Mouse (Mus musculus): Measurements from ENCODE around the gene Crygc. TPM values are rescaled to one million over a fixed set of nuclear protein-coding genes. Genes with fewer than 3 reads are reported as not detected.
A peak's percentile ranks its signal among the peaks of the same experiment; 100 is the strongest.

Crygc gene
- not detected in 2 replicates for total RNA-seq (2017)

DNA sequence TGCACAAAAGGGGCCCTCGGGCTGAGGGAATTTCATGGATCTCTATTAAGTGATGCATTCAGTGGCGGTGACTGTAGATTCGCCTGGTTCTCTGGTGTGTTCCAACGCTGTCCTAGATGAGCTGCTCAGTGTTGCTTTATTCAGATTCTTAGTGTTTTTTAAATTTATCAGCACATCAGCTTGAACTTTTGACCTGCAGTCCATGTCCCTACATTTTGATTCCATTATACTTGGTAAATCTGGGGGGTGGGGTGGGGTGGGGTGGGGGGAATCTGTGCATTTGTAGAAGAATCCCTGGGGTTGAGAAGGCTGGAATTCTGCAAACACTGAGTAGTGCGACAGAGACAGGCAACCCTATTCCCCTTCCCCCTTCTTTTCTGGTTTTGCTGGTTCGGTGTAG lies at the start of gene Crygc:
Gene Crygc, minus strand, starts transcription at position 101 of the 400 bp plus-strand sequence.
- no peak for ATAC-seq (replicated peaks; ENCODE audit: low read depth, poor library complexity, severe bottlenecking)

DNA sequence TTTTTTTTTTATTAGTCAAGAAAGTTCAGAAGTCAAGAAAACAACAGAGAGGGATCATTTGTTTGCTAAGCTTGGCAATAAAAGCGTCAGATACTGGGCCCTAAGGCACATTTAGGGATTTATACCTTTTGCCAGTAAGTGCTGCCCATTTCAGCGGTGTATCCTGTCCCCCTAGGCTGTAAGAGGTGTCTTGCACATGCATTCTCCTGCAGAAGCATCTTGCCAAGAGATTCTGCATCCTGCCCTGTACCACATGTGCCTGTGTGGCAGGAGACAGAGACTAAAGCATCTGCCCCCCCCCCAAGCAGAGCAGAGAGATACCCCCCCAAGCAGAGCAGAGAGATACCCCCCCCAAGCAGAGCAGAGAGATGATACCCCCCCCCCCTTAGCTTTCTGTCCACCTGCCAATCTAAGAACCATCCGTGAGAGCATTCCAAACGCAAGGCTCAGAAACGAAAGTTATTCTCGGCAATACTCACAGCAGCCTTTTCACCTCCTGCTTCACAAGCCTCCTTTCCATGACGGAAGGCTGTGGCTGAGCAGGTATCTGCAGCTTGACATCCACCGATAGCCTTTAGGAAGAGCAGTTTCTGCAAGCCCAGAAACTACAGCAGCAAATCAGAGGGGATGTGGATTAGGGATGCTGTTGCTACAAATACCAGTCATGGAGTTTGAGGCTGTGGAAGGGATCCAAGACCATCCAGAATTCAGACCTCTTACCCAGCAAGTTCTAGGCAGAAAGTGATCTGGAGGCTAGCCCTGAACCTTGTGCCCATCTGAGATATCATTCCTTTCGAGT lies 49.3 kb upstream of the Crygc start, which contains the start of gene D630023F18Rik:
Gene D630023F18Rik, minus strand, starts transcription at position 641 of the 799 bp plus-strand sequence.
- no peak for ATAC-seq (replicated peaks; ENCODE audit: low read depth, poor library complexity, severe bottlenecking)

DNA sequence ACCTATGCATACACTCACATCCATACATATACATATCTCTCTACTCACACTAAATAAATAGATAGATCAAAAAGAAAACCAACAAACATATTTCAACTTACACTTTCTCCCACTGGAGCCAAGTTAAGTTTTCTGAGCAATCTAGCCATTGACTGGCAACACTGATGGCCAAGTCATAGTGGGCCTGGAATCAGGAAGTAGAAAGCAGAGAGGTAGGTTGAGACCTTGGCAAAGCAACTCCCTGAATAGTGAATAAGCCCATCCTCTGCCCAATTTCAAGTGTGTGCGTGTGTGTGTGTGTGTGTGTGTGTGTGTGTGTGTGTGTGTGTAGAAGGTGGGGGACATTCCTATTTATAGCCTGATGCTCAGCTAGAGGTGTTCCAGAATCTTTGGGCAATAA lies 45.9 kb upstream of the Crygc start, which contains the start of gene Gm28845:
Gene Gm28845, minus strand, starts transcription at position 121 of the 400 bp plus-strand sequence.
- ATAC-seq (replicated peaks; ENCODE audit: low read depth, poor library complexity, severe bottlenecking), result no peak

DNA sequence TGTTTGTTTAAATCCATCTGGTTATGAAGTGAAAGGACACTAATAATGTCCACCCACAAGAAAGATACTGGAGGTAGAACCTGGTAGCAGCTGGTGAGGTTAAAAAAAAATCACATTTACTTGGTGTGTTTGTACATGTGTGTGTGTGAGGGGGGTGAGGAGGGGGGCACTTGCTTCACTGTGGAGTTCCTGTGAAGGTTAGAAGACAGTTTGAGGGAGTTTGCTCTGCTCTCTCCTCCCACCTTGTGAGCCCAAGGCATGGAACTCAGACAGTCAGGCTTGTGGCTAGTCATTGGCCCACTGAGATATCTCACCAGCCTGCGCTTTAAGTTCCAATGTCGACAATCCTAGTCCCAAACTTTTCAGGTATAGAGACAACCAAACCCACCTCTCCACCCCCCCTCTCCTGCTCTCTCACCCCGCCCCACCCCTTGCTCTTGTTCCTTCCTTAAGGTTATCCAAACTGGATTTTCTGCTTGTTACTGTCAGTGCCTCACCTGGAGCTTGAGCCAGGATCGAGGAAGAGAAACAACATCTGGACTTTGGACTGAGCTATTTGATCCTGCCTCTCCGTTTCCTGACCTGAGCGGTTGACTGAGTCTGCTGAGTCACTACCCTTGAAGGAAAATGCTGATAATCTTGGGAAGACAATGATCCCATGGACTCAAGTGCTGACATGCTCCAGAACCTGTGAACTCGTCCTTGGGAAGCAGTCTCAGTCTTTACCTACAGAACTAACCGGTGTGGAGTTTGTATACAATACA lies 44.8 kb upstream of the Crygc start:
- no peak for ATAC-seq (replicated peaks; ENCODE audit: low read depth, poor library complexity, severe bottlenecking)

DNA sequence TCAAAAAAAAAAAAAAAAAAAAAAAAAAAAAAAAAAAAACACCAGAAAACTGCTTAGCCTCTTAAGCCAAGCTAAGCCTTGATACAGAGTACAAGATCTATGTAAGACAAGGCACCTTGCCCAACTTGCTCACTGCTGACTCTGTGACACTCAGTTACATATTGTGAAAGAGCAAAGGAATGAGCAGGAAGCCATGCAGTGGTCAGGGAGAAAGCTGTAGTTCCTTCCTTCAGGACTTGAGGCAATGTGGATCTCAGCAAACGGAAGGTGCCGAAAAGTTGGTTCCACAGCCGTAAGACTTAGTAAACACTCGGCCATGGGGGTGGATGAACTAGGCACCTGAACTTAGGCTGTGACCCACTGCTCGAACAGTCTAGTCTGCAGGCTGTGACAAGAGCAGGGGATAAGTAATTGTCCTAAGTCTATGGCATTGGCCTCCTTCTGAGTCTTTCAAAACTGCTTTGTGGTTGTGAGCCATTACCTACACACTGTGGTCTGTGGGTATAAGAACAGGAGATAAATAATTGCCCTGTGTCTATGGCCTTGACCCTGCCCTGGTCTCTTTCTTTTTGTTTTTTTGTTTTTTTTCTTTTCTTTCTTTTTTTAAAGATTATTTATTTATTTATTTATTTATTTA lies 40.2 kb upstream of the Crygc start:
- peak; percentile 79 for ATAC-seq (replicated peaks; ENCODE audit: low read depth, poor library complexity, severe bottlenecking)

DNA sequence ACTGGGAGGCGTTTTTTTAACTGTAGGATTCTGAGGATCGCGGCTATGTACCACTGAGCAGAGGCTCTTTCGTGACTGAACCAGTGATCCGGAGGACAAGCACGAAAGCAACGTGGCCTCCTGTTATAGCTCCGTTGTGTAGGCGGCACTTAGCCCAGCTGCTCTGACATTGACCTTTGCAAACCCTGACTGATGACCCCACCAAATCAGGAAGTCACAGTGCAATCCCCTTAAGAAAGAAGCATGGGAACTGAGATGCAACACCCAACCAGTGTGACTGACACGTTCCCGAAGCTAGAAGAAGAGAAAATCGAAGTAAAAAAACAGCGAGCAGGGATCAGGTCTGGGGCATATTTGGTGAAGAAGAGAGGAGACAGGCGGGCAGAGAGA lies 39.3 kb upstream of the Crygc start:
- ATAC-seq (replicated peaks; ENCODE audit: low read depth, poor library complexity, severe bottlenecking), result peak; percentile 17; the same call in 1 of the 2 replicates

DNA sequence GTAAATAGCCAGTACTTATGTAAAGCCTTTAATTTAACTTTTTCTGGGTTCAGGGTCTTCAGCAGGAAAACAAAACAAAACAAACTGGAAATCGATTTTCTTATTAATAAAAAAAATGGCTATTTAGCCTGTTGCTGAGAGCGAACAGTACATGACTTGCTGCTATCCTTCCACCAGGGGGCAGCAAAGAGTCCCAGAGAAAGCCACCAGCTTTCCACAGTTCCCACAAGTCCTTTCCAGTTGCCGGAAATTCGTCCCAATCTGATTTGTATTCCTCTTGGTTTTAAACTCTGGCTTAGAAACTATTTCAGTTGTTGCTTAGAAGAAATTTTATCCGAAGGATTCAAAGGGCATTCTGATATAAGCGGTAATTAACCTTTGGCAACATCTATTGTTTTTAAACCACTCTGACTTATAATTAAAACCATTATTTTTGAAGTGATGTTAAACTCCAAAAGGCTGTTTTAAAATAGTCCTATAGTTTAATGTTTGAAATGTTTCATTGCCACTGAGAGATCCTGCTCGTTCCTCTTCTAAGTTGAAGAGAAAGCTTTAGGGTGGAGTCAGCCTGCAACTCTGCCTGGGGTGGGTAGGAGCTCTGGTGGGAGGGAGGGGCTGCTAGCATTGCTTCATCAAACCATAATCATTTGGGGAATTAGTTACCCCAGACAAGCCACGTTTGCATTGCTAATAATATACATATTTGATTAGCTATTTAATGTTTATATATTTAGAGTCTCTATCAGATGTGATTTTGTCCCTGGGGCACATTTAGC lies 38.7 kb upstream of the Crygc start:
- peak; percentile 53; the same call in 1 of the 2 replicates for ATAC-seq (replicated peaks; ENCODE audit: low read depth, poor library complexity, severe bottlenecking)

DNA sequence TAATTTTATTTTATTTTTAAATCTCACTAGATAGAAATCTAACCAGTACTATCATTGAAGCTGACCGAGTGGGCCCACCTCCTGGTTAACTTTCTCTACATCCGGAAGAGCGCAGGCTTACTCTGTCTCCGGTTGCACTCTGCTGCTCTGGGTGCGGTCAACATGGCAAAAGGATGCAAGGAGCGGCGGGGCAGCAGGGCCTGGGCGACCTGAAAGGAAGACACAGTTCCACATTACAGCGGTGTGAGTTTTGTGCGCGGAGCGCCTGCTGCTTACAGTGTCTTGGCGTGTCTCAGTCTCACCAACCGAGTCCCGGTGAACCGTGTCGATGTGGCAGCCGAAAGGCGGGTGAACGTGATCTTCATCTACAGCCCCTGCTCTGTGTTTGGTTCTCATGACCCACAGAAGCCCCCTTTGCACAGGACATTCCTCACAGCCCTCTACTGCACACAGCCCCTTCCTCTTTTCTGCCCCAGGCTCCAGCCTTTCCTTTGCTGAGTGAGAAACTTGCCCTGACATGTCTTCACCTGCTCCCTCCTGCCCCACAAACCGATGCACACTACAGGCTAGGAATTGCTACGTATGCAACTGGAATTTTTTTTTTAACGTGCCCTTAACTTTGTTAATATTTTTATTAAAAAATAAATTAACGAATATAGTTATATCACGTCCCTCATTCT lies 36.4 kb upstream of the Crygc start:
- ATAC-seq (replicated peaks; ENCODE audit: low read depth, poor library complexity, severe bottlenecking), result no peak

DNA sequence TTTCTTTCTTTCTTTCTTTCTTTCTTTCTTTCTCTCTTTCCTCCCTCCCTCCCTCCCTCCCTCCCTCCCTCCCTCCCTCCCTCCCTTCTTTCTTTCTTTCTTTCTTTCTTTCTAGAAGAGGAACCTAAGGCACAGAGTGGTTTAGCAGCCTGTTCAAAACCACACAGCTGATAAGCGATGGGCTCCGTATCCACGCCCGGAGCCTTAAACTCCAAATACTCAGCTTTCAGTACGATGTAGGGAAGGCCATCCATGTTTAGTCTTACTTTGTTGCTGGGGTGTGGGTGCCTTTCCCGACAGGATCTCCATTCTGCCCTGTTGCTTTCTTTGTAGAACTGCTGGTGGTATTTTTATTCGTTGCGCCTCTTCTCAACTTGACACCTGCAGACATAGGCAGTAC lies 35.7 kb upstream of the Crygc start:
- no peak for ATAC-seq (replicated peaks; ENCODE audit: low read depth, poor library complexity, severe bottlenecking)

DNA sequence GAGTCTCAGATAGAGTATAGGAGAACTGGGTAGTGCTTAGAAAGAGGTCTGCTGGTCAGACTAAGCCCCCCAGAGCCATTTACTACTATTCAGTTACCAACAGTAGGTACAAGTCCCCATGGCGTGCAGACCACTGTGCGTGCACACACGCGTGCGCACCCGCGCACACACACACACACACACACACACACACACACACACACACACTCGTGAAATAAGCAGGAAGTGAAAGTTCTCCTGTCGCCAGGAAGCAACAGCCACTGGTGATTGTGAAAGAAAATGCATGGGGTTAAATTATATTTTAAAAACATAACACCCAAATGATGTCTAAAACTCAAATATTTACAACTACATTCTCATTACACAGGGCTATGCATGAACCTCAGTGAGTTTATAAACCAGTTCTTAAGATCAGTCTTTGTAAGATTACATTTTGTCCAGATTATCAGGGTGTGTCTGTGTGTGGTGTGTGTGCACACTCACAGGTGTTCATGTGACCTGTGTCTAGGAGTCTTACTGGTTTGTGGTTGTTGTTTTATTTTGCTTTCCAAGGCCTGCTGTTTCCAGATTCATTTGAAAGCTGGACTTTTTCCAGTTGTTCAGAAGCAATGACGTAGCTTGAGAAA lies 34.3 kb upstream of the Crygc start:
- peak; percentile 63 for ATAC-seq (replicated peaks; ENCODE audit: low read depth, poor library complexity, severe bottlenecking)

DNA sequence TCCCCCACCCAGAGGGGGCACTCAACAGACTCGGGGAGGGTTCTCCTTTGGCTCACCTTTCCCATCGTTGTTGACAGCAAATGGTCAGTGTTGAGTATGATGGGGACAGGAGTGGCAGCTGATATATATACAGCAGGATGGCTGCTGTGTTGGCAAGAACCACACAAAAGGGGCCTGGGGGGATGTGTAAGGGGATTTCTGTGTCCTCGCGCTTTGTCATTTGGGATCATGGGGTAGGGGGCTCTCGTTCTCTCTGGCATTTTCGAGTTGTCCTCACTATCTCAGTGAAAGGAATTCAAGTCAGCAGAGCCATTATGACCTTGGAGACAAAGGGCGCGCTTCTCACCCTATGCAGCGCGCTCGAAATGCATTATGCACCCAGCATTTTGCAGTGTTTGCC lies 29.8 kb upstream of the Crygc start, which contains the start of gene Cryga:
Gene Cryga, minus strand, starts transcription at position 101 of the 400 bp plus-strand sequence.
- no peak for ATAC-seq (replicated peaks; ENCODE audit: low read depth, poor library complexity, severe bottlenecking)

DNA sequence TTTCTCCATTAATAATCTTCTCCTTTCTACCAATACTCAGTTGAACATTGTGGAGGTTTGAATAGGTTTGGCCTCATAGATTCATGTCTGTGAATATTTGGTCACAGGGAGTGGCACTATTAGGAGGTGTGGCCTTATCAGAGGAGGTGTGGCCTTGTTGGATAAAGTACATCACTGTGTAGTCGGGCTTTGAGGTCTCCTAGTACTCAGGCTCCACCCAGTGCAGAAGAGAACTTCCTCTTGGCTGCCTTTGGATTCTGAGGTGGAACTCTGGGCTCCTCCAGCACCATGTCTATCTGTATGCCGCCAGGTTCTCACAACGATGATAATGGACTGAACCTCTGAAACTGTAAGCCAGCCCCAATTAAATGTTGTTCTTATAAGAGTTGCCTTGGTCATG lies 23.5 kb upstream of the Crygc start:
- no peak for ATAC-seq (replicated peaks; ENCODE audit: low read depth, poor library complexity, severe bottlenecking)

DNA sequence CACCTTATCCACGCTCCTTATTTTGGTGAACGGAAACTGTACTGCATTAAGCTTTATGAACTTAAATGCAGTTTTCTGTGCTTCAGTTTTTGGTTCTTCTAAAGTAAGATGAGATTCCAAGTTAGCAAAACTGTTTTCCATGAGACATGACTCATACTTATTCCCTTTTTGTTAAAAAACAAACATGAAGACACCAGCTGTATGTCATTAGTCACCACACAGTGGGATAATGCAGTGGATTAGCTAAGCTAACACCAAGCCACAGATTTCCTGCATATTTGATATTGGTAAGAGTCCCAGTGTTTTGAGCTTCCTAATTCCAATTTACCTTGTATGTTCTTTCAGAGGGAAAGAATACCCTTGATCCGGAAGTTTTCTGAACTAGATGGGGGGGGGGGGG lies 18.1 kb upstream of the Crygc start:
- no peak for ATAC-seq (replicated peaks; ENCODE audit: low read depth, poor library complexity, severe bottlenecking)

DNA sequence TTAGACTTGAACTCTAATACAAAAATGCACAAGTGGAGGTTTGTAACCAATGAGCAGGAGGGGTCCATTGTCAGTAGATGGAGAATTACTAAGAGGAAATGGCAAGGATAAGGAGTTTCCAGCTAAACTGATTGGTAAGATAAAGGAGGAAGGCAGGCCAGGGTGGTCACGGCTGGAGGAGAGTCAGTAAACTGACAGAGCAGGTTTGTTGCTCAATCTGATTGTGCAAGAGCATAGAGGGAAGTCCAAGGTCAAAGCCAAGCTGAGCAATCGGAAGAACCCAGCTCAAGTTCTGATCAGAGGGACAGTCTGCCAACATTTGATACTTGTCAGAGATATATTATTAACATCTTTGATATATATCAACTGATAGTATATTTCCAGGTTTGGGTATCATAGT lies 16.9 kb upstream of the Crygc start:
- ATAC-seq (replicated peaks; ENCODE audit: low read depth, poor library complexity, severe bottlenecking), result peak; percentile 96

DNA sequence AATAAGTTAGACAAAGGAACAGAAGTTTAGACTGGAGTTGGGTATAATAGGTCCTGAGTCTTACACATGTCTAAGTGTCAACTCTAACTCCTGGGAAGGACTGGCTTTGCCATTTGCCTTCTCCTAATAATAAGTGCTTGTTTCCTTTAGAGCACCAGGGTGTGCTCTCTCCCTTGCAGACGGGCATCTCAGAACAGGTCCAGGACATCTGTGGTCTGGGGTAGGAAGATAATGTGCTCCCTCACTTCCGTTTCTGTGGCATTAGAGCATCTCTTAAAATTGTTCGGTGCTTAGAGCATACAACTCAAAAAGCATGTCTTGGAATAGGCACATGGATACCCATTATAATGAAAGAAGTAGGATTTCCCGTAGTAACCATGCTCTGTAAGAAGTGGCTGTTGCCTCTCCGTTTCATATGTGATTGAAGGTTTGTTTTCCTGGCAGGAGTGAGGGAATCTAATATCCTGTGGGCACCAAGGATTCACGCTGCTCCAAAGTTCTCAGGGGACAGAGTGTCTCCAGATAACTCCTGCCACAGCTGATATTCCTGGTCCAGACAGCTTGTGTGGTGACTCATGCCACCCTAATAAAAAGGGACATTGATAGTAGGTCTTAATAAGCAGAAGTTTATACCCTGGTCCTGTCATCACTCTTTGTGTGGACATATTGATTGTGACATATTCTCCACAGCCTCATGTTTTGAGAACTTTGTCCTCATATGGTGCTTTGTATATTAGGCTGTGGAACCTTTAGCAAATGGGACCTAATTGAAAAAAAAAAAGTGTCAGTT lies 15.3 kb upstream of the Crygc start:
- ATAC-seq (replicated peaks; ENCODE audit: low read depth, poor library complexity, severe bottlenecking), result peak; percentile 68

DNA sequence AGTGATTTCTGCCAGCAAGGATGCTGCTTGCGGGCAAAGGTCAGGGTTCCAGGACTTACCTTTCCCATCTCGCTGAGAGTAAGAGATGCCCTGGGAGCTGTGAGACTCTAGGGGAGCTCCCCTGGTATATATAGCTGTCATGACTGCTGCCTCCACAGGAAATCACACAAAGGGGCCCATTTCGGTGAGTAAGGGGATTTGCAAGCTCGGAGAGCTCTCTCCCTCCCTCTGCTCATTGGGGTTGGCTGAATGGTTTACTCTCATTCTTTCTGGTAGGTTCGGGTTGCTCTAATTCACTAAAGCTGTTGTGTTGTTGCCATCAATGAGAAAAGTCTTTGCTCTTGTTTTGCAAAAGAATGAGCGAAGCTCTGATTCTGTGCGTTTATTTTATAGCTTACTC lies 8.7 kb upstream of the Crygc start, which contains the start of gene Crygb:
Gene Crygb, minus strand, starts transcription at position 101 of the 400 bp plus-strand sequence.
- no peak for ATAC-seq (replicated peaks; ENCODE audit: low read depth, poor library complexity, severe bottlenecking)

DNA sequence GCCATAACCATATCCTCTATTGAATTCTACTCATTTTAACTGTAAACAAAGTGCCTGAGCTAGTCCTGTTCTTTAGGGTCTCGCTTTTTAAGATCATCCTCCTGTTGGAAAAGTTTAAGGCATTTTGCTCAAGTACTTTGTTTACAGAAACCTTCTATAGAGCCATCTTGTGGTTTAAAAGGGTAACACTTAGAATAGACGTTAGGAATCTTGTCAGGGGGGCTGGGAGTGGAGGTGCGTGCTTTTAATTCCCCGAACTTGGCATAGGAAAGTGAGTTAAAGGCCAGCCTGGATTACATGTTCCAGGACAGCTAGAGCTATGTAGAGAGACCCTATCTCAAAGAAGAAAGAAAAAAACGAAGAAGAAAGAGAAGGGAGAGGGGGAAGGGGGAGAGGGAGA lies 2.1 kb upstream of the Crygc start:
- ATAC-seq (replicated peaks; ENCODE audit: low read depth, poor library complexity, severe bottlenecking), result no peak

DNA sequence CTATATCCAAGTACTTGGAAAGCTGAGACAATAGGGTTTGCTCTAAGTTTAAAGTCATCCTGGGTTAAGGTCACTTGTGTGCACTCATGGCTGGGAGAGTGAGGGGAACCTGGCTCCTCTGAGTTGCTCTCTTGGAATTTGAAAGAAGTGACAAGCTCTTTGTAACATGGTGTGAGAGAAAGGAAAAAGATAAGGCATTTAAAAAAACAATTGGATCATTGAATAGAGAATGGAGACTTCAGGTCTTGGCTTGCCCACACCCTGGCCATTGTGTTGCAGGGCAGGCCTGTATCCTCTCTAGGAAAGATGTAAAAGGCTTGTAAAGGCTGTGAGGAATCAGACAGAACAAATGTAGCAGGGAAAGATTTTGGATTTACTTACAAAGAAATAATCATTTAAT lies 5.6 kb downstream of the Crygc start:
- ATAC-seq (replicated peaks; ENCODE audit: low read depth, poor library complexity, severe bottlenecking), result no peak

All from common myeloid progenitor, adult 5-6 weeks (primary cell).